Mouse (Mus musculus): ENCODE results near the gene Dnajb14.
"Not testable (repeated sequence)": the region's sequence is repeated elsewhere in the genome, so short reads cannot be mapped to it uniquely, and the experiment has no call there.

- not testable (repeated sequence) for TF ChIP-seq CTCF (IDR thresholded peaks at IDR 0.05; ENCODE audit: borderline replicate concordance, control insufficient read depth, extremely low read depth, insufficient read depth, low read length, poor library complexity); POLR2A (IDR thresholded peaks at IDR 0.05; ENCODE audit: control insufficient read depth, extremely low read depth, insufficient read depth, low read length, poor library complexity)
Observed at GRCm38 (mm10) chr3:137853011-137853410, 14.5 kb upstream of the Dnajb14 start.

Measured in thymus, adult 2 months (tissue).